Mouse (Mus musculus): ENCODE results near the gene Umod.

Gene Umod

GRCm38 (mm10) chr7:119427180-119427616 lies 51.9 kb downstream of the Umod start:
- DNase-seq (ENCODE audit: low read depth): peak; percentile 28

GRCm38 (mm10) chr7:119420730-119421129 lies 58.4 kb downstream of the Umod start:
- DNase-seq (ENCODE audit: low read depth): no peak

GRCm38 (mm10) chr7:119418523-119418922 lies 60.6 kb downstream of the Umod start:
- no peak for DNase-seq (ENCODE audit: low read depth)
